Mouse (Mus musculus) erythroblast, adult 5-6 weeks (primary cell): ENCODE results near the gene Prss29. TPM values are rescaled to one million over a fixed set of nuclear protein-coding genes. Genes with fewer than 3 reads are reported as not detected.
A peak's percentile ranks its signal among the peaks of the same experiment; 100 is the strongest.

Source experiments
- ATAC-seq: replicated peaks from 2 replicates; pipeline ENCODE4 v1.8.0; 2016; ENCODE audit warnings: moderate number of reproducible peaks, mild to moderate bottlenecking, moderate TSS enrichment, inconsistent platforms; ENCODE audit not compliant: poor library complexity, low FRiP score, severe bottlenecking
- total RNA-seq, 2 experiments: library from RNA; stranded (forward) in 1 of 2; stranded (reverse) in 1 of 2; fragments of 150-400 nt in 1 of 2; fragments of 200-764, 138-1000 nt in 1 of 2; gene quantifications; 2 replicates each; pipeline versions ENCODE4 v1.2.3 to v1.2.4; 2015 to 2017; ENCODE audit warnings: low replicate concordance in 2 of 2

Gene Prss29
- total RNA-seq, 2 experiments from 2014 or later = not detected

DNA sequence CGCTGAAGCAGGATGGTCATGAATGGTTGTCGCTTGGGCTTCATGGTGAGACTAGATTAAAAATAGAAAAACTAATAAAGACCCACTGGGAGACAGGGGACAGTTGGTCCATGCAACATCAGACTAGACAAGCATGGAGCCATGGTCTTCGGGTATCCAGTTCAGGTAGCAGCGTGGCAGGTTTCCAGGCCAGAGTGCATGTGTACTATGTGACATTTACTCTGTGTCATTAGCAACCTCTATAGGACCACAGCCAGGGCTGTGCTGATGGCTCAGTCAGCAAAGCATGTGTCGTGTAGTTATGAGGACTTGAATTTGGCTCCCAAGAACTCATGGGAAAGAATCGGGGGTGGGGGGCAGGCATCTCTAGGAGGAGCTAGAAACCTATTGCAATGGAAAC, 21.5 kb downstream of the Prss29 start:
- no peak for ATAC-seq

DNA sequence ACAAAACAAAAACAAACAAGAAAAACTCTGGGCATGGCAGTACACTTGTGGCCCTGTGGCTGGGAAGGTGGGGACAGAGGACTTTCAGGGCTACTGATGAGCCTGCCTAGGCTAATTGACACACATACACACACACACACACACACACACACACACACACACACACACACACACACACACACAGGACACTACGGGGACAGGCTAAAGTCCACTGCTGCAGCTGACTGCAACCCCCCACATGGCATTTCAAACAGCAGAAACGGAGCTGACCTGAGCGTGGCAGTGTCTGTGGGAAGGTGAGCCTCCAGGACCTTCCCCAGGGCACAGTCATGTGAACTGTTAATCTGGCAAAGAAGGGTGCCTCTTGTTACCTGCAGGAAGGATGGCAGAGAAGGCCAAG, 23.0 kb downstream of the Prss29 start:
- no peak for ATAC-seq

DNA sequence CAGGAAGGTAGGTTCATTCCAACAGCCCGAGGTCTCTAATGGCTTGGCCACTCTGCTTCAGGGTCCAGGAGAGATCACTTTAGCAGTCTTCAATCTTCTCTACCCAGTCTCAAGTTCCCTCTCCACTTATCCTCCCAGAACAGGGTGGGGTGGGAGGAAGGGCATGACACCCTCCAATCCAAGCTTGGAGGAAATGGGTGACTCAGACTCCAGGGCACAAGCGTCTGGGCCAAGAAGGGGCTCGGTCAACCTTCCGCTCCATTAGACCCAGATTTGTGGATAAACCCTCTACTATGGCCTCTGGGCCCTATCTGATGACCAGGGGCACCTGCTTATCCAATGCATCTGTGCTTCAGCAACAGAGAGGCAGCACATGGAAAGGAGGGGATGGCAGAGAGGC, 27.0 kb downstream of the Prss29 start, which contains the start of gene Tpsab1:
Gene Tpsab1 (minus strand): TSS at position 101 of the 400 bp plus-strand sequence.
- ATAC-seq = no peak

DNA sequence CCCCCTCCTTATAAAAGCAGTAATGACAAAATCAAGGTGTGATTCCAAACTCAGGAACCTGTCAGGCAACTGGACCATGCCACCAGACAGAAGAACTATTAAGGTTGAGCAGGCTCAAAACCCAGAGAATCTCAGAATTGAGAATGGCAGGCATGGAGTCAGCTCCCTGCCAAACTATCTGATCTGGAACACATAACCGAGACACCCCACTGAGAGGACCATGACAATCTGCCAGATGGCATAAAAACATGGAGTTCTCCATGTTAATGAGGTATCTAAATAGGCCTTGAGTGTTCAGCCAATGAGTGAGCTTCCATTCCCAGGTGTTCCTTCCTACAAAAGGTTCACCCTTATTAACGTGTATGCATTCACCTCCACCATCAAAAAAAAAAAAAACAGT, 42.8 kb downstream of the Prss29 start:
- no peak for ATAC-seq

DNA sequence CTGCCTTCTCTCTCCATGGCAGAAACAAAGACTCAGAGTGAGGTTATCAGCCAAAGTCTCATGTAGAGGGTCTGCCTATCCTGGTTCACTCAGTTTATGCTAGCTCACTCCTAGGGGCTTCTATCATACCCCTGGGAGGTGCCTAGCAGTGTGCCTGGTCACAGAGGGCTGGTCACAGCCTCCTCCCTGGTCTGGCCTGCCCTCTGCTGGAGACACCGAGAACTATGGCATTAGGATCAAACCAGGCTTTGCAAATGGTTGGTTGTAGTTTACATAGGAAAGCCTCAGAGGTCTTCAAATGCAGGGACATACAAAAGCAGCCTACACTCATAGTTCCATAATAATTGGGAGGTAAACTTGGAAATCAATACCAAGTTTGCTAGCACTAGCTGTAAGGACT, 45.3 kb downstream of the Prss29 start:
- ATAC-seq = peak; percentile 47; the same call in 1 of the 2 replicates

DNA sequence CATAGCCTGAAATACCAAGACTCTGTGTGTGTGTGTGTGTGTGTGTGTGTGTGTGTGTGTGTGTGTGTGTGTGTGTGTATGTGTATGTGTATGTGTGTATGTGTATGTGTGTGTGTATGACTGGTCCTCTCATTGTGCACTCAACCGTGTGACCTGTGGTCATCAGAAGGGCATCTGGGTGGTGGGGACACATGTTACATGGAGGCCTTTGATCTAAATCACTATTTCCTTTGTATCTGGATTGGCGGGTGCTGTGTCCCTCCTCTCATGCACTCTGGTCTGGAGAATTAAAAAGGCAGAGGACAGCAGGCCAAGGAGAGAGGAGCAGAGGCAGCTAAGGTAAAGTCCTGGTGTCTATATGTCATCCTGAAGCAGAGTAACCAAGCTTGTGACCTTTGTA, 47.6 kb downstream of the Prss29 start, which contains the start of gene Tpsb2:
Gene Tpsb2 (plus strand): TSS at position 301 of the 400 bp plus-strand sequence.
- no peak for ATAC-seq

DNA sequence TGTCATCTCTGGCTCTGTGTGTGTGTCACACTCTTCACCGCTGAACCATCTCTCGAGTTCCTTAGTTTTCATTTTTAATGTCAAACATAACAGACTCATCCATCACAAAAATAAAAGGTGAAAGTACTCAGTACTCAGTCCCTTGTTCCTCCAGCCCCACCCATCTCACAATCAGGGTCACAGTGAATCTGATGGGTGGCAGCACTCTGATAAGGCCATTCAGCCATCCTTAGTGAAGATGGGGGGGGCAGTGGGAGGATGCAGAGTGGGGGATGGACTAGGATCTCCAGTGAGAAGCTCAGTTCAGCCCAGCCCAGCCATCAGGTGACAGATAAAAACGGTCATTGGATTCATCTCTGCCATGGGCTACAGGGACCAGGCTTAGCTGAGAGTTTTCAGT, 50.5 kb downstream of the Prss29 start, which contains the start of gene Tpsg1:
Gene Tpsg1 (plus strand): TSS at position 301 of the 400 bp plus-strand sequence.
- no peak for ATAC-seq

Other genes with a start within 250 kb of the Prss29 start
- gene Tmem204, start 235.1 kb upstream of the Prss29 start, total RNA-seq (2015; ENCODE audit: low replicate concordance) = not detected in 2 replicates
- not detected in 2 replicates for gene Tmem204, start 235.1 kb upstream of the Prss29 start, total RNA-seq (2017; ENCODE audit: low replicate concordance)
- gene Telo2, start 202.7 kb upstream of the Prss29 start, total RNA-seq (2015; ENCODE audit: low replicate concordance) = 3.5 and 5.9 TPM in 2 replicates
- 6.3 and 11.6 TPM in 2 replicates for gene Telo2, start 202.7 kb upstream of the Prss29 start, total RNA-seq (2017; ENCODE audit: low replicate concordance)
- gene Ptx4, start 197.9 kb upstream of the Prss29 start, total RNA-seq (2015; ENCODE audit: low replicate concordance) = not detected in 2 replicates
- not detected in 2 replicates for gene Ptx4, start 197.9 kb upstream of the Prss29 start, total RNA-seq (2017; ENCODE audit: low replicate concordance)
- 3.7 and 8.6 TPM in 2 replicates for gene Clcn7, start 185.3 kb upstream of the Prss29 start, total RNA-seq (2015; ENCODE audit: low replicate concordance)
- 6.0 and 9.1 TPM in 2 replicates for gene Clcn7, start 185.3 kb upstream of the Prss29 start, total RNA-seq (2017; ENCODE audit: low replicate concordance)
- not detected in 2 replicates for gene Ccdc154, start 156.2 kb upstream of the Prss29 start, total RNA-seq (2015; ENCODE audit: low replicate concordance)
- 0.28 TPM in 1 of 2 replicates, not detected in the other for gene Ccdc154, start 156.2 kb upstream of the Prss29 start, total RNA-seq (2017; ENCODE audit: low replicate concordance)
- gene Gm38655, start 143.2 kb upstream of the Prss29 start, total RNA-seq (2015; ENCODE audit: low replicate concordance) = not detected in 2 replicates
- gene Gm38655, start 143.2 kb upstream of the Prss29 start, total RNA-seq (2017; ENCODE audit: low replicate concordance) = not detected in 2 replicates
- 6.5 TPM in 2 replicates for gene BC003965, start 134.1 kb upstream of the Prss29 start, total RNA-seq (2015; ENCODE audit: low replicate concordance)
- gene BC003965, start 134.1 kb upstream of the Prss29 start, total RNA-seq (2017; ENCODE audit: low replicate concordance) = 2.2 and 2.9 TPM in 2 replicates
- 5.6 and 8.1 TPM in 2 replicates for gene Unkl, start 130.3 kb upstream of the Prss29 start, total RNA-seq (2015; ENCODE audit: low replicate concordance)
- gene Unkl, start 130.3 kb upstream of the Prss29 start, total RNA-seq (2017; ENCODE audit: low replicate concordance) = 8.2 and 16.3 TPM in 2 replicates
- 6.0 and 6.3 TPM in 2 replicates for gene Gnptg, start 78.5 kb upstream of the Prss29 start, total RNA-seq (2015; ENCODE audit: low replicate concordance)
- 3.6 and 3.7 TPM in 2 replicates for gene Gnptg, start 78.5 kb upstream of the Prss29 start, total RNA-seq (2017; ENCODE audit: low replicate concordance)
- 3.1 and 3.6 TPM in 2 replicates for gene Tsr3, start 78.5 kb upstream of the Prss29 start, total RNA-seq (2015; ENCODE audit: low replicate concordance)
- gene Tsr3, start 78.5 kb upstream of the Prss29 start, total RNA-seq (2017; ENCODE audit: low replicate concordance) = 5.2 and 8.6 TPM in 2 replicates
- gene Baiap3, start 62.3 kb upstream of the Prss29 start, total RNA-seq (2015; ENCODE audit: low replicate concordance) = 1.5 TPM in 1 of 2 replicates, not detected in the other
- gene Baiap3, start 62.3 kb upstream of the Prss29 start, total RNA-seq (2017; ENCODE audit: low replicate concordance) = 0.42 TPM in 1 of 2 replicates, not detected in the other
- gene Ube2i, start 44.0 kb upstream of the Prss29 start, total RNA-seq (2015; ENCODE audit: low replicate concordance) = 81.3 and 118 TPM in 2 replicates
- 58.7 and 64.3 TPM in 2 replicates for gene Ube2i, start 44.0 kb upstream of the Prss29 start, total RNA-seq (2017; ENCODE audit: low replicate concordance)
- gene Prss34, start 20.3 kb upstream of the Prss29 start, total RNA-seq (2015; ENCODE audit: low replicate concordance) = 153 and 185 TPM in 2 replicates
- gene Prss34, start 20.3 kb upstream of the Prss29 start, total RNA-seq (2017; ENCODE audit: low replicate concordance) = 68.4 and 78.9 TPM in 2 replicates
- not detected in 2 replicates for gene Prss28, start 10.0 kb upstream of the Prss29 start, total RNA-seq (2015; ENCODE audit: low replicate concordance)
- not detected in 2 replicates for gene Prss28, start 10.0 kb upstream of the Prss29 start, total RNA-seq (2017; ENCODE audit: low replicate concordance)
- gene Tpsab1, start 26.9 kb downstream of the Prss29 start, total RNA-seq (2015; ENCODE audit: low replicate concordance) = not detected in 2 replicates
- gene Tpsab1, start 26.9 kb downstream of the Prss29 start, total RNA-seq (2017; ENCODE audit: low replicate concordance) = not detected in 2 replicates
- gene Tpsb2, start 47.7 kb downstream of the Prss29 start, total RNA-seq (2015; ENCODE audit: low replicate concordance) = not detected in 2 replicates
- gene Tpsb2, start 47.7 kb downstream of the Prss29 start, total RNA-seq (2017; ENCODE audit: low replicate concordance) = not detected in 2 replicates
- gene Tpsg1, start 50.6 kb downstream of the Prss29 start, total RNA-seq (2015; ENCODE audit: low replicate concordance) = not detected in 2 replicates
- gene Tpsg1, start 50.6 kb downstream of the Prss29 start, total RNA-seq (2017; ENCODE audit: low replicate concordance) = not detected in 2 replicates
- gene Cacna1h, start 115.1 kb downstream of the Prss29 start, total RNA-seq (2015; ENCODE audit: low replicate concordance) = 0.21 TPM in 1 of 2 replicates, not detected in the other
- under 0.01 and 0.43 TPM in 2 replicates for gene Cacna1h, start 115.1 kb downstream of the Prss29 start, total RNA-seq (2017; ENCODE audit: low replicate concordance)
- not detected in 2 replicates for gene Tekt4, start 136.0 kb downstream of the Prss29 start, total RNA-seq (2015; ENCODE audit: low replicate concordance)
- not detected in 2 replicates for gene Tekt4, start 136.0 kb downstream of the Prss29 start, total RNA-seq (2017; ENCODE audit: low replicate concordance)
- not detected in 2 replicates for gene Sstr5, start 178.6 kb downstream of the Prss29 start, total RNA-seq (2015; ENCODE audit: low replicate concordance)
- not detected in 2 replicates for gene Sstr5, start 178.6 kb downstream of the Prss29 start, total RNA-seq (2017; ENCODE audit: low replicate concordance)